Mouse (Mus musculus): ENCODE data around the gene Tmcc1. TPM values are rescaled to one million over a fixed set of nuclear protein-coding genes. Genes with fewer than 3 reads are reported as not detected.

Gene Tmcc1
- polyA plus RNA-seq, 1 experiment from 2014 or later = 11.1 TPM

GRCm38 (mm10) chr6:116199682-116200081, 6.4 kb upstream of the Tmcc1 start:
- H3K9ac ChIP-seq (ENCODE audit: low read length) = no peak overlapping the region
- H3K9me3 ChIP-seq (ENCODE audit: control insufficient read depth, low read length) = no peaks in the 10 kb centered on the region
- ATAC-seq (ENCODE audit: low read depth) = no peak
- no peak overlapping the region for H3K4me3 ChIP-seq (ENCODE audit: low read length)
- 56% methylated on average over 2 of the region's 2 CpGs for WGBS
- no peaks in the 10 kb centered on the region for H3K36me3 ChIP-seq (ENCODE audit: control insufficient read depth, insufficient read depth, low read length)
- H3K27me3 ChIP-seq (ENCODE audit: control insufficient read depth, insufficient read depth, low read depth, low read length) = no peaks in the 10 kb centered on the region
- no peaks in the 10 kb centered on the region for H3K4me1 ChIP-seq (replicated peaks; ENCODE audit: control insufficient read depth, insufficient read depth, low read length)
- no peak overlapping the region for H3K27ac ChIP-seq (ENCODE audit: low read length)
- H3K4me2 ChIP-seq (ENCODE audit: low read depth, low read length) = no peak overlapping the region

GRCm38 (mm10) chr6:116198173-116198572, 4.9 kb upstream of the Tmcc1 start:
- H3K4me2 ChIP-seq (ENCODE audit: low read depth, low read length) = no peak overlapping the region
- peaks cover 4% of the 10 kb centered on the region; the same call in 1 of the 2 replicates for H3K4me1 ChIP-seq (replicated peaks; ENCODE audit: control insufficient read depth, insufficient read depth, low read length)
- H3K27ac ChIP-seq (ENCODE audit: low read length) = no peak overlapping the region
- H3K9ac ChIP-seq (ENCODE audit: low read length) = no peak overlapping the region
- H3K27me3 ChIP-seq (ENCODE audit: control insufficient read depth, insufficient read depth, low read depth, low read length) = no peaks in the 10 kb centered on the region
- no peak overlapping the region for H3K4me3 ChIP-seq (ENCODE audit: low read length)
- ATAC-seq (ENCODE audit: low read depth) = no peak
- H3K9me3 ChIP-seq (ENCODE audit: control insufficient read depth, low read length) = no peaks in the 10 kb centered on the region
- no peaks in the 10 kb centered on the region for H3K36me3 ChIP-seq (ENCODE audit: control insufficient read depth, insufficient read depth, low read length)
- 30% methylated on average over 3 of the region's 3 CpGs for WGBS

- no peaks in the 10 kb centered on the region for H3K36me3 ChIP-seq (ENCODE audit: control insufficient read depth, insufficient read depth, low read length)
- H3K4me3 ChIP-seq (ENCODE audit: low read length) = no peak overlapping the region
- H3K27me3 ChIP-seq (ENCODE audit: control insufficient read depth, insufficient read depth, low read depth, low read length) = no peaks in the 10 kb centered on the region
- H3K9me3 ChIP-seq (ENCODE audit: control insufficient read depth, low read length) = no peaks in the 10 kb centered on the region
- 67% methylated on average over 8 of the region's 8 CpGs for WGBS
- H3K9ac ChIP-seq (ENCODE audit: low read length) = no peak overlapping the region
- H3K4me2 ChIP-seq (ENCODE audit: low read depth, low read length) = no peak overlapping the region
- peaks cover 17% of the 10 kb centered on the region for H3K4me1 ChIP-seq (replicated peaks; ENCODE audit: control insufficient read depth, insufficient read depth, low read length)
- no peak overlapping the region for H3K27ac ChIP-seq (ENCODE audit: low read length)
- ATAC-seq (ENCODE audit: low read depth) = no peak
These were observed 2.5 kb upstream of the Tmcc1 start for GRCm38 (mm10) chr6:116195811-116196210.

- H3K9ac ChIP-seq (ENCODE audit: low read length) = peak overlapping the region; percentile 96
- peak overlapping the region; percentile 86 for H3K4me2 ChIP-seq (ENCODE audit: low read depth, low read length)
- H3K4me3 ChIP-seq (ENCODE audit: low read length) = peak overlapping the region; percentile 74
- H3K4me1 ChIP-seq (replicated peaks; ENCODE audit: control insufficient read depth, insufficient read depth, low read length) = peaks cover 19% of the 10 kb centered on the region
- no peaks in the 10 kb centered on the region for H3K9me3 ChIP-seq (ENCODE audit: control insufficient read depth, low read length)
- under 1% methylated on average over 28 of the region's 51 CpGs for WGBS
- no peaks in the 10 kb centered on the region for H3K27me3 ChIP-seq (ENCODE audit: control insufficient read depth, insufficient read depth, low read depth, low read length)
- peak overlapping the region; percentile 68 for H3K27ac ChIP-seq (ENCODE audit: low read length)
- ATAC-seq (ENCODE audit: low read depth) = peak; percentile 91
- no peaks in the 10 kb centered on the region for H3K36me3 ChIP-seq (ENCODE audit: control insufficient read depth, insufficient read depth, low read length)
These were observed 426 bp downstream of the Tmcc1 start for GRCm38 (mm10) chr6:116192809-116193311.

- no peak overlapping the region for H3K4me2 ChIP-seq (ENCODE audit: low read depth, low read length)
These were observed 3.9 kb downstream of the Tmcc1 start for GRCm38 (mm10) chr6:116189417-116189816.

GRCm38 (mm10) chr6:116186485-116186884, 6.8 kb downstream of the Tmcc1 start:
- Histone ChIP-seq H3K27ac (ENCODE audit: low read length) (no peak overlapping the region), H3K9me3 (ENCODE audit: control insufficient read depth, low read length) (no peaks in the 10 kb centered on the region), H3K4me3 (ENCODE audit: low read length) (no peak overlapping the region), H3K4me1 (replicated peaks; ENCODE audit: control insufficient read depth, insufficient read depth, low read length) (peaks cover 6% of the 10 kb centered on the region), H3K27me3 (ENCODE audit: control insufficient read depth, insufficient read depth, low read depth, low read length) (no peaks in the 10 kb centered on the region), H3K36me3 (ENCODE audit: control insufficient read depth, insufficient read depth, low read length) (peaks cover 3% of the 10 kb centered on the region; the same call in 1 of the 2 replicates), H3K4me2 (ENCODE audit: low read depth, low read length) (no peak overlapping the region), H3K9ac (ENCODE audit: low read length) (no peak overlapping the region)
- no peak for ATAC-seq (ENCODE audit: low read depth)
- 18% methylated on average over 2 of the region's 2 CpGs for WGBS

More at GRCm38 (mm10) chr6:116189417-116189816, 3.9 kb downstream of the Tmcc1 start:
- no peak overlapping the region for H3K9ac ChIP-seq (ENCODE audit: low read length)
- no peak for ATAC-seq (ENCODE audit: low read depth)
- H3K4me3 ChIP-seq (ENCODE audit: low read length) = no peak overlapping the region
- H3K27ac ChIP-seq (ENCODE audit: low read length) = no peak overlapping the region
- no peaks in the 10 kb centered on the region for H3K9me3 ChIP-seq (ENCODE audit: control insufficient read depth, low read length)
- H3K4me1 ChIP-seq (replicated peaks; ENCODE audit: control insufficient read depth, insufficient read depth, low read length) = peaks cover 19% of the 10 kb centered on the region
- H3K36me3 ChIP-seq (ENCODE audit: control insufficient read depth, insufficient read depth, low read length) = peaks cover 3% of the 10 kb centered on the region; the same call in 1 of the 2 replicates
- H3K27me3 ChIP-seq (ENCODE audit: control insufficient read depth, insufficient read depth, low read depth, low read length) = no peaks in the 10 kb centered on the region
- WGBS = 42% methylated on average over 1 of the region's 1 CpGs

GRCm38 (mm10) chr6:116183509-116183908, 9.8 kb downstream of the Tmcc1 start:
- Histone ChIP-seq H3K27ac (ENCODE audit: low read length) (no peak overlapping the region), H3K9me3 (ENCODE audit: control insufficient read depth, low read length) (no peaks in the 10 kb centered on the region), H3K27me3 (ENCODE audit: control insufficient read depth, insufficient read depth, low read depth, low read length) (no peaks in the 10 kb centered on the region), H3K4me3 (ENCODE audit: low read length) (no peak overlapping the region), H3K4me1 (replicated peaks; ENCODE audit: control insufficient read depth, insufficient read depth, low read length) (no peaks in the 10 kb centered on the region; the same call in 1 of the 2 replicates), H3K9ac (ENCODE audit: low read length) (no peak overlapping the region), H3K4me2 (ENCODE audit: low read depth, low read length) (no peak overlapping the region), H3K36me3 (ENCODE audit: control insufficient read depth, insufficient read depth, low read length) (peaks cover 5% of the 10 kb centered on the region)
- WGBS = 88% methylated on average over 5 of the region's 5 CpGs
- ATAC-seq (ENCODE audit: low read depth) = no peak

- no peak for ATAC-seq (ENCODE audit: low read depth)
- Histone ChIP-seq H3K36me3 (ENCODE audit: control insufficient read depth, insufficient read depth, low read length) (peaks cover 2% of the 10 kb centered on the region), H3K27me3 (ENCODE audit: control insufficient read depth, insufficient read depth, low read depth, low read length) (no peaks in the 10 kb centered on the region), H3K4me3 (ENCODE audit: low read length) (no peak overlapping the region), H3K4me1 (replicated peaks; ENCODE audit: control insufficient read depth, insufficient read depth, low read length) (no peaks in the 10 kb centered on the region), H3K27ac (ENCODE audit: low read length) (no peak overlapping the region), H3K9me3 (ENCODE audit: control insufficient read depth, low read length) (no peaks in the 10 kb centered on the region), H3K4me2 (ENCODE audit: low read depth, low read length) (no peak overlapping the region), H3K9ac (ENCODE audit: low read length) (no peak overlapping the region)
- 62% methylated on average over 3 of the region's 3 CpGs for WGBS
These were observed 12.6 kb downstream of the Tmcc1 start for GRCm38 (mm10) chr6:116180731-116181130.

- WGBS = 90% methylated on average over 2 of the region's 2 CpGs
- Histone ChIP-seq H3K9me3 (ENCODE audit: control insufficient read depth, low read length) (no peaks in the 10 kb centered on the region), H3K4me1 (replicated peaks; ENCODE audit: control insufficient read depth, insufficient read depth, low read length) (no peaks in the 10 kb centered on the region), H3K4me2 (ENCODE audit: low read depth, low read length) (no peak overlapping the region), H3K4me3 (ENCODE audit: low read length) (no peak overlapping the region), H3K27me3 (ENCODE audit: control insufficient read depth, insufficient read depth, low read depth, low read length) (no peaks in the 10 kb centered on the region), H3K9ac (ENCODE audit: low read length) (no peak overlapping the region), H3K36me3 (ENCODE audit: control insufficient read depth, insufficient read depth, low read length) (peaks cover 2% of the 10 kb centered on the region; the same call in 1 of the 2 replicates), H3K27ac (ENCODE audit: low read length) (no peak overlapping the region)
- ATAC-seq (ENCODE audit: low read depth) = no peak
These were observed 14.9 kb downstream of the Tmcc1 start for GRCm38 (mm10) chr6:116178376-116178775.
